Mouse (Mus musculus): ENCODE measurements around the gene Mrpl53.

- TF ChIP-seq CTCF (IDR thresholded peaks at IDR 0.05; ENCODE audit: low read depth, low read length) = no peak
- no peak for TF ChIP-seq POLR2A (IDR thresholded peaks at IDR 0.05; ENCODE audit: extremely low read depth, insufficient read depth, low read length)
These were observed 16.3 kb upstream of the Mrpl53 start for GRCm38 (mm10) chr6:83092416-83093127.
